Mouse (Mus musculus): ENCODE data around the gene Lmf2.

The Lmf2 gene

DNA sequence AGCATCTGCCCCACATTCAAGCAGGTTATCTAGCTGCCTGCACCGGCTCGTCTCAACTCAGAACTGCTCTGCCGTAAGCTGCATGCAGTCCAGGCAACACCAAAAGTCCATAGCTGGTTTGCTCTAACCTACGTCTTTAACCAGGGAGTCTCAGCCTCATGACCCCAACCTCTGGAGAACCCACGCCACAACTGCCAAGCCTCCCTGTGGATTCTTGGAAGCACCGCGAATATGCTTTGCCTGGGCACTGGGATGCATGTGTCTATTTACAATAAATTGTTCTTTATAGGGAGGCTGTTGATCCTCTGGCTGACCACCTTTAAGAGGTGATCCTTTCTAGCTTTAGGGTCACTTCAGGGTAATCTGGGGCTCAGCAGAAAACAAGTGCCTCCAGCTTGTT lies 17.1 kb upstream of the Lmf2 start:
- 77% methylated on average over 7 of the region's 7 CpGs for WGBS

DNA sequence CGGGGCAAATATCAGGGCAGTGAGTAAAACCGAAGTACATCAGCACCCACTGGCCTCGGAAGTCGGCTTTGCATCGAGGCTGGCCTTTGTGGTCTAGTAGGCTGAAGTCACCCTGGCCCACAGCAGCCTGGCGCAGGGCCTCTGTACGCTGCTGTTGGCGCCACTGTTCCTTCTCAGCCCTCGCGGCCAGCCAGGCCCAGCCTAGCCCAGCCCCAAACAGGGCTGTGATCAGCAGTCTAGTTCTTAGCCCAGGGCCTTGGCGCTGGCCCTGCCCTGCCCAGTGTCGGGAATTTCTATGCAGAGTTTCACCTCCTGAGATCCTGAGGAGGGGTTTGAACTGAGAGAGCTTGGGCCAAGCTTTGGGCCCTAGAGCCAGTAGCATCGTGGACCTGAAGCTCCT lies 16.6 kb upstream of the Lmf2 start:
- 83% methylated on average over 13 of the region's 13 CpGs for WGBS

DNA sequence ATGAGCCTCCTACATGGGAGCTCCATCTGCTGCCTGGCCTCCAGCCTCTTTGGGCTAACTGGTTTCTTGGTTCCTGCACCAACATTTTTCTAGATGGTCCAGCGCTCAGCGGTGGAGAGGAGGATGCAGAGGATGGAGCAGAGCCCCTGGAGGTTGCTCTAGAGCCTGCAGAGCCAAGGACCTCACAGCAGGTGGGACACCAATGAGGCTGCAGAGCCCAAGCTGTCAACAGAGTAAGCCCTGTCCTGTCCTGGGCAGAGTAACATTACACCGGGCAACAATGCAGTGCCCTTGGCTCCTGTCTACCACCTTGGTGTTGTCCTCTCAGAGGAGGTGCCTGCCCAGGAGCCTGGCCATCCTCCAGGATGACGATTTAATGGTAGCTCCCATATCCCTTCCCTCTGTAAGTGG lies 9.7 kb upstream of the Lmf2 start:
- 91% methylated on average over 4 of the region's 4 CpGs for WGBS

DNA sequence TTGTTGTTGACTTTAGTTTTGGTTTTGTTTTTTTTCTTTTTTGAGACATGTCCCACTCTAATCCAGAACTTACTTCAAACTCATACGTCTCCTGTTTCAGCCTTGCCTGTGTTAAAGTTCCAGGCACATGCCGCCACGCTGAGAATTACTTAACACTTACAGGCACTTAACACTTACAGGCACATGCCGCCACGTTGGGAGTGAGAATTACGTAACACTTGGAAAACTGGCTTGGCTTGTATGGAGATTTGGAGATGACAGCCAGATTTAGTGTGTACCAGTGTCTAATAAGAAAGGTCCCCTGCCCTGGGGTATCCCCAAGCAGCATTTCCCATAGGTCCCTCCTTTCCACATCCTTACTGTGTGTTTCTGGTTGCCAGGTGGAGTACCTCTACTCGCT lies 7.6 kb upstream of the Lmf2 start:
- WGBS: 70% methylated on average over 7 of the region's 7 CpGs

DNA sequence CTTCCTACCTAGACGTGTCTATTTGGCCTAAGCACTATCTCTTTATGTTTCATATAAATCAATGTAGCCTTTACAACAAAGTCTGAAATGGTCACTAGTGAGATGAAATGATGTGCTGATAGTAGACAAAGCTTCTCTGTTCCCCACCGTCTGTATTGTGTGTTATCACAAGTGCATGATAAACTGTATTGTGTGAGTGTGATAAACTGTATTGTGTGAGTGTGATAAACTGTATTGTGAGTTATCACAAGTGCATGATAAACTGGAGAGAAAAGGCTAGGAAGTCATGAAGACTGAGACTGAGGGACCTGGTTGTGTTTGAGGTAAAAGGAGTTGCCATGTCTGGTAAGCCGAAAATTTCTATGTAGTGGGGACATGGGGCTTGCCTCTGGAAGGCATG lies 3.3 kb upstream of the Lmf2 start:
- 86% methylated on average over 3 of the region's 3 CpGs for WGBS

DNA sequence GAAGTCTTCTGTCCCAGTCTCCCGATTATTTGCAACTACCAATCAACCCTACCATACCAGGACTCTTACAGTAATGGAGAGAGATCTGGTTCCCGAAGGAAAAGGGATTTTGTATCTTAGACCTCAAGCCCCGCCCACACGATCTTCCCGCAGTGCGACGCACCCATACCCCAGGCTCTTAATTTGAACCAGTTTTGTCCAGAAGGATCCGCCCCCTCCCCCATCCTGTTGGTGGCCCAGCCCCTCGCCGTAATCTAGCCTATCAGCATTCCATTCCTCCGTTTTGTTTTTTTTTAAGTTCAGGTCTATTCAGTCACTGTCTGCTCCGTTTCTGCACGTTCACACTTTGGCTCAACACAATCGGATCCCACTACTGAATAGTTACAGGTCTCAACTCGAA lies 913 bp upstream of the Lmf2 start:
- WGBS: under 1% methylated on average over 15 of the region's 15 CpGs

DNA sequence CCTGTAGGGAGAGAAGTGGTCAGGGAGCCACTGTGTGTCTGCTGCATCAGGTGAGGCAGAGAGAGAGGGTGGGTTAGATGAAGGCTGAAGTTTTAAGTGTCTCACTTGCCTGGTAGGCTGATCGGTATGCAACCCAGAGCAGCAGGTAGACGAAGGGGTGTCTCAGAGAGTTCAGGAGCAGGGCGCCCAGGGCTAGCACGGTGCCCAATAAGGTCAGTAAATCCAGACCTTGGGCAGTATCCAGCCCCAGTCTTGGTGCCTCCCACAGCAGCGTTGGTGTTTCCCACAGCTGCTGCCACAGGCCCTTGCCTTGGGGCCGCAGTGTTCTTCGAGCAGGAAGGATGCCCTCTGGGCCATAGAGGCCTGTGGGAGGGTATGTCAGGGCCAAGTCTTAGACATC lies 1.0 kb downstream of the Lmf2 start:
- 72% methylated on average over 7 of the region's 7 CpGs for WGBS

DNA sequence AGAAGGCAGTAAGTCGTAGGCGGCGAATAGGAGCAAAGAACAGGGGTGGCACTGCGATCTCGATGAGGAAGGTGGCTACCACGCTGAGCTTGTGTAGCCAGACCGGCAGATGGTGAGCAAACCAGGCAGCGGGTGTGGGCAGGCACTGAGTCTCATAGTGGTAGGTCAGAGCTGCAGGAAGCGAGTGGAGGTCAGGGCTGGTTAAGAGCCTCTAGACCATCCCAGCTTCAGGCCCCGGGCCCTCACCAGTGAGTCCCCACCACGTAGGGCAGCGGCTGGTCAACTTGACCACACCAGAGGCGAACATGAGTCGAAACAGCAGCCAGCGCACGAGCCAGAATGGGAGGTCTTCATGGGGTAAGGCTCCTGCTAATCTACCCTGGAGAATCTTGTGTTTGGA lies 1.6 kb downstream of the Lmf2 start:
- 92% methylated on average over 16 of the region's 16 CpGs for WGBS

DNA sequence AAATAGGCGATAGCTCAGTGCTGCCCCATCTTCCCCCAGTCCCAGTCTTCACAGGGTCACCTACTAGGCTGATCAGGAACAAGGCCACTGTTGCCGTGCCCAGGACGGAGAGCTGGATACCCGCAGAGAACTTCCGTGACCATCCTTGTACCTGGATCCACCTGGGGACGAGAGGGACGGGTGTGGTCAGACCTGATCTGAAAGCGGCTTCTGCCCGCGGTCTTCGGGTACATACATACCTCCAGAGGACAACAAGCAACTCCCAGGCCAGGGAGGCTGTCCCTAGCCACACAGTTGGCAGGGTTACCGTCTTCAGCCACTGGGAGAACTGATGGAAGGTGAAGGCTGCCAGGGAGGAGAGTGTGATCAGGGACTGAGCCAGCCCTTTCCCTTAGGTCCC lies 2.7 kb downstream of the Lmf2 start:
- WGBS: 96% methylated on average over 12 of the region's 12 CpGs

DNA sequence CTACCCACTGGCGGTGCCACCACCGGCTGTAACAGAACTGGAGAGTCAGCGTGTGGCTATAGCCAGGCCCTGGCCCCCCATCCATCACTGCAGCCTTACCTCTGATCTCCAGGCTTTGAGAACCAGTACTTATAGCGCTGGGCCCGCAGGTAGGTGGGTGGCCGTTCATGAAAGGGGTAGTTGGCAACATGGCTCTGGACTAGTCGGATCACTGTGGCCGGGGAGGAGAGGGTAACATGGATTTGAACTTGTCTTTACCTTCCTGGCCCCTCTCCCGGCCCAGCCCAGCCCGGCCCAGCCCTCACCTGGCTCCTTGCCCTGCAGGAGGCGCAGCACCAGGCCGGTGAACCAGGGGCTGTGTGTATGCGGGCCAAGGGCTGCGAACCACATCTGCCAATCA lies 3.4 kb downstream of the Lmf2 start:
- WGBS: 93% methylated on average over 14 of the region's 14 CpGs

DNA sequence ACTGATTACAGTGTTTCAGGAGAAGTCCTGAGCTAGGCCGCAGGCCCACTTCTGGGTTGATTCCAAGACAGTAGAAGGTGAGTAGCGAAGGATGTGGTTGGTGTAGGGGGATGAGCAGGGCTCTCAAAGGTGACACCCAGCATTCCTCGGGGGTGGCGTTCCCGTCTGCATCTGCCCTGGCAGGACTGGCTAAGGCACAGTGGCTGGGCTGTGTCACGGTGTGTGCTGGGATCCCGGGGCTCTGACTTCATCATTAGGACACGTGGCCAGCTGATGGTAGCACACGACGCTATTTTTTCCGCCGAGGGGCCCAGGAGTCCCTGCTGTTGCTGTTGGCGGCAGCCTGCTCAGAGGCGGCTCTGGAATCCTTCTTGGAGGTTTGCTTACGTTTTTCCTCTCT lies 4.2 kb downstream of the Lmf2 start:
- WGBS: 87% methylated on average over 15 of the region's 15 CpGs

DNA sequence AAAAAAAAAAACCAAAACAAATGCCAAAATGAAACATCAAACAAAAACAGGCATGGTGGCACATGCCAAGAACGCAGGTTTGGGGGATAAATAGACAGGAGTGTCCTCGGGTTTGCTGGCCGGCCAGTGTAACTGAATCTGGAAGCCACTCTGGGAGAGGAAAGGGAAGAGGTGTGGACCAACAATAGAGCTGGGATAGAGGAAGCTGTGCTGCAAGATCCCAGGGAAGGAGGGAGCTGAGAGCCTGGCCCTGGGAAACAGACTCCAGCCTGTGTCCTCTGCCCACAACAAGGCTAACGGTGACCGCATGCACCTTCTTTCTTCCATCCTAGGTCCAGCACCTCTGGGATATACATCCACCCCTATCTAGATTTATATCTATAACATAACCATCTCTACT lies 5.0 kb downstream of the Lmf2 start:
- WGBS: 80% methylated on average over 5 of the region's 5 CpGs

DNA sequence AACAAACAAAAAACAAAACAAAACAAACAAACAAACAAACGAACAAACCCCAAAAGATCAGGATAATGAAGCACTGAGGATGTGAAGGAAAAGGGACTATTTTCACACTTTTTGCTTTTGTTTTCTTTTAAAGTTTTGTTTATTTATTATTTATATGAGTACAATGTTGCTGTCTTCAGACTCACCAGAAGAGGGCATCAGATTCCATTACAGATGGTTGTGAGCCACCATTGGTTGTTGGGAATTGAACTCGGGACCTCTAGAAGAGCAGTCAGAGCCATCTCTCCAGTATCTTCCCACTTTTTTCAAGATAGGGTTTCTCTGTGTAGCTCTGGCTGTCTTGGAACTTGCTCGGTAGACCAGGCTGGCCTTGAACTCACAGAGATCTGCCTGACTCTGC lies 12.1 kb downstream of the Lmf2 start:
- WGBS: 90% methylated on average over 3 of the region's 3 CpGs

DNA sequence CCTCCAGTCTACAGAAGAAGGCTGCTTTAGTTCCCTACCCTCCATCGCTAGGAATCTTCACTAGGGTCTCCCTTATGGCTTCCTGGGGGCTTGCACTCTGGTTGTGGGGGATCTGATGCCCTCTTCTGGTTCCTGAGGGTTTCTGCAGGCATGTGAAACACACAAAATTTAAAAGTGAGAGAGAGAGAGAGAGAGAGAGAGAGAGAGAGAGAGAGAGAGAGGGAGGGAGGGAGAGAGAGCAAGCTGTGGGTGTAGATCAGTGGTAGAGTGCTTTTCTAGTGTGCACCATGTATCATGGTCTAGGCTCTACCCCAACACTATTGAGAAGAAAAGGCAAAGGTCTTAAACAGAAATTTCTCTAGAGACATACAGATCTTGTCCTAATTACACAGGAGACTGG lies 13.8 kb downstream of the Lmf2 start:
- WGBS: 50% methylated on average over 1 of the region's 1 CpGs

DNA sequence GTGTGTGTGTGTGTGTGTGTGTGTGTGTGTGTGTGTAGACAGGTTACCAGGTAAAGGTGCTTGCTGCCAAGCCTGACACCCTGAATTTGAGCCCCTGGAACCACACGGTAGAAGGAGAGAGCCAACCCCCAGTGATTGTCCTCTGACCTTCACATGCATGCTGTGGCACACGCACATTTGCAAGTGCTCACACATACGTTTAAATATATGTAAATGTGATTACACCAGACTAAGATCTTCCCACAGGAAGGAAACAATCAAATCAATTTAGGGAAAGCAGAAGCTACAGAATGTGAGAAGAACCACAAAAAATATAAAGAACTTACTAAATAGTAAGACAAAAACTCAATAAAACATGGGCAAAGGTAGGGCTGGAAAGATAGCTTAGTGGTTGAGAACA lies 15.3 kb downstream of the Lmf2 start:
- 75% methylated on average over 3 of the region's 3 CpGs for WGBS

DNA sequence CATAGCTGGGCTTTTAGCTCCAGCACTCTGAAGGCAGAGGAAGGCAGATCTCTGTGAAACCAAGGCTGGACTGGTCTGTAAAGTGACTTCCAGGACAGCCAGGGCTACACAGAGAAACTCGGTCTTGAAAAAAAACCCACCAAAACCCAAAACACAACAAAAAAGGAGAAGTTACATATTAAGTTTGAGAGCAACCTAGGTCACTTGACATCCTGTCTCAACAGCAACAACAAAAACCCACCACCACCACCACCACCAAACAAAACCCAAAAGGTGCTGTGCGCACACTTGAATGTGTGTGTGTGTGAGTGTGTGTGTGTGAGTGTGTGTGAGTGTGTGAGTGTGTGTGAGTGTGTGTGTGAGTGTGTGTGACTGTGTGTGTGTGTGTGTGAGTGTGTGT lies 15.8 kb downstream of the Lmf2 start:
- 85% methylated on average over 2 of the region's 2 CpGs for WGBS

DNA sequence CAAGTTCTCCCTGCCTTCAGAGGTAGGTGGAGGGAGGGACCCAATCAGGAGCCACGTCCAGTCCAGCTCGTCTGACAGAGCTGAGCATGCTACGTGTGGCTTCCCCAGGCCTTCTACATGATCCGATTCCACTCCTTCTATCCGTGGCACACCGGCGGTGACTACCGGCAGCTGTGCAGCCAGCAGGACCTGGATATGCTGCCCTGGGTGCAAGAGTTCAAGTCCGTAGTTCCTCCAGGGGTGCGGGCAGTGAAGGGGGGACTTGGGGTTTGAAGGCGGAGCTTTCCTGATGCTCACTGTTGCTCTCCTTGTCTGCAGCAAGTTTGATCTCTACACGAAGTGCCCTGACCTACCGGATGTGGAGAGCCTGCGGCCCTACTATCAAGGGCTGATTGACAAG lies 19.0 kb downstream of the Lmf2 start:
- WGBS: 88% methylated on average over 14 of the region's 14 CpGs

DNA sequence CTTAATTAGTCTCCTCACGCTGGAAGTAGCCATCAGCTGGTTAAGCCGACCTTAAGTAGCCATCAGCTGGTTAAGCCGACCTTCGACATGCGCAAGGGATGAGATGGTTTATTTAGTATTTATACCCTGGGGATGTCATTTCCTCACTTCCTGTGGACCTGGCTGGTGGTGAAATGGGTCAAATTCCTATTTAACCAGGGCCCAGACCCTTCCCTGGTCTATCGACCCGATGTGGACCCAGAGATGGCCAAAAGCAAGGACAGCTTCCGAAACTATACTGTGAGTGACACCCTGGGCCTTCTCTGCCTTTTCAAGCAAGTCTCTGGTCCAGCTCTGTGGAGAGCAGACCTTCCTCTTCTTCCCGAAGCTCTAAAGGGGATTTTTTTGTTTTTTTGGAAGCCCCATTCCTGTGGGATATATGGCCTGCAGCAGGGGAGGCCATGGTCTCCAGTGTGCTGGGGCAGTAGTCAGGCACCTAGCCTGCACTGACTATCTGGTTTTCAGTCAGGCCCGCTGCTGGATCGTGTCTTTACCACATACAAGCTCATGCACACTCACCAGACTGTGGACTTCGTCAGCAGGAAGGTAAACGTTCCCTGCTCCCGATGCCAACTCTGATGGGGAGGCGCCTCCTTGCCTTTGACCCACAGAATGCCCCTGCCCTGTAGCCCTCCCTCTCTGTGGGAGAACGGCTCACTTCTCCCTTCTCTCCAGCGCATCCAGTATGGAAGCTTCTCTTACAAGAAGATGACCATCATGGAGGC lies 20.5 kb downstream of the Lmf2 start:
- WGBS: 85% methylated on average over 17 of the region's 17 CpGs

DNA sequence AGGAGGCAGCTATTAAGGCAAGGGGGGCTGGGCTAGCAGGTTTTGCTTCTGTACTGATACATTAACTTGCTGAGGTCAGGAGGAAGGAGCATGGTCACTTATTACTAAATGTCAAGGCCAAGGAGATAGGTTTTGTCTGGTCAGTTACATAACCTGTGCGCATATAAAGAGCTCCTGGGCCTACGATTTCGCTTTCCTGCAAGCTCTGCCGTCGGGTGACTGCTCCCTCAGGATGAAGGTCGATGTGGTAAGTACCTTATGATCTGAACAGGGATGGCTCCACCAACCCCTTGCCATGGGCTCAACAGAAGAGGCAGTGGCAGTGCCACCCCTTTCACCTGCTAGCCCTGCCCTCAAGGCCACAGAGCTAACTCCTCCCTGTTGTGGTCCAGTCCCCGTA lies 21.2 kb downstream of the Lmf2 start, which contains the start of gene Miox:
Miox (plus strand) TSS at position 128 of the 400 bp plus-strand sequence.
- 93% methylated on average over 7 of the region's 7 CpGs for WGBS

DNA sequence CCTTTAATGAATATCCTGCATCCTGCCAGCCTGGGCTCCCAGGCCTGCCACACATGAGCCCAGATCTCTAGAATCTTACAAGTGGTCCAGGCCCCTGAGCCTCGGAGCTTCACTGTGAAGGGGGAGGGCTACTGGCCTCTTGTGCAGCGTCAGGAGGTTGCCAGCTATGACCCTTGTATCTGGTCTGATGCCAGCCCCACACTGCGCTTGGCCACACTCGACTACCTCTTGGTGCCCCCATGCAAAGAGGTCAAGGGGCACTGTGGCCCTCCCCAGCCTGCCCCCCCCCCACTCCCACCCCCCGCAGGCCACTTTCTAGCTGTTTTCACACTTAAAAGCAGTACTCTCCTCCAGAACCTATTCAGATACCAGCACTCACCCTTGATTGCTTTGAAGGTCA lies 29.0 kb downstream of the Lmf2 start:
- 62% methylated on average over 5 of the region's 5 CpGs for WGBS

DNA sequence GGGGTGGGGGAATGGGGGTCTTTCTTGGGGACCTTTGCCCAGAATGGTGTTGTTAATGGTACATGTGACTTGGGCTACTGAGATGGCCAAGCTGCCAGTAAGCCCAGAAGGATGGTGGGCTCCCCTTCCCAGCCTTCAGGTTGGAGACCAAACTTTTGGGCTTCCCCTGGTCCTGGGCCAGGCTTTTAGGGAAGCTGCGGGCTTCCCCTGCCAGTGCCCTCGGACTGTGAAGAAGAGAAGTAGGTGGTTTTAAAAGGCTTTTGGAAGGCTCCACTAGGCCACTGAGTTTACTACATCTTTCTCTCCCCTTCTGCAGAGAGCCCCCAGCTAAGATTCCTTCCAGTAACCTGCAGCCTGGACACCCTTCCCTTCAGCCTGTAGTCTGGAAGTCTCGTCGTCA lies 31.8 kb downstream of the Lmf2 start:
- WGBS: 85% methylated on average over 4 of the region's 4 CpGs

DNA sequence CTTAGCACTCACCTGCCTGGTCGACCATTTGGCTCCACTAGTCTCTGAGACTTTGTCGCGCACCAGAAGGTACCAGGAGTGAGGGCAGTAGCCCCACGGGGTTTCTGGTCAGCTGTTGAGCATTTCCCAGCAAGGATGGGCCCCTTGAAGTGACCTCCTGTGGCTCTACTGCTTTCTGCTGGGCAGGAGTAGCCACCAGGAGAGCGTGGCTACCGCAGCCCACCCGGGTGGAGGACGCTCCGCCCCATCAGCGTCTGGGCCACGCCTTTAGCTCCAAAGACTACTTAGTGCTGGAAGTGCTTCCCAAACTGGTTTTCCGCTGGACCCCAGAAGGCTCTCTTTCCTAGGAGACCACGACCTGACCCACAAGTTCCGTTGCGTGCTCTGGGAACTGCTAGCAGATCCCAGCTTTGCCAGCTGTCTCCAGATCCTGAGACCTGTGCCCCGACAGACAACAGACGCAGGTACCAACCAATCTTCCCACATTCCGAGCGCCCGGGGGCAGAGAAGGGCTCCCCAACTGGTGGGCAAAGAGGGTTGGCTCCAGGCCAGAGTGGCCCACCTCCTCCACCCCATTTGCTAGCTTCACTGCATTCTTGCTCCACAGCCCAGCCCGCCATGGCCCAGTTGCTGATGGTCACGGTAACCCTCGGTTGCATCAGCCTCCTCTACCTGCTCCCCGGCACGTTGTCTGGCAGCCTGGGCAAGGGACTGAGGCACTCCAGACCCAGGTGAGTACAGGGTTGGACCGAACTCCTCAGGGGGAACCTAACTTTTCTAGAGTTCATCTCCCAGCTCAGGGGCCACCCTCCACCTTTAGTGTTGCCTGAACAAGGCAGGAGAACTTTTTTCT lies 32.6 kb downstream of the Lmf2 start, which contains the start of gene Adm2:
Adm2 (plus strand) TSS at position 51 of the 853 bp plus-strand sequence.
- 13% methylated on average over 26 of the region's 26 CpGs for WGBS

DNA sequence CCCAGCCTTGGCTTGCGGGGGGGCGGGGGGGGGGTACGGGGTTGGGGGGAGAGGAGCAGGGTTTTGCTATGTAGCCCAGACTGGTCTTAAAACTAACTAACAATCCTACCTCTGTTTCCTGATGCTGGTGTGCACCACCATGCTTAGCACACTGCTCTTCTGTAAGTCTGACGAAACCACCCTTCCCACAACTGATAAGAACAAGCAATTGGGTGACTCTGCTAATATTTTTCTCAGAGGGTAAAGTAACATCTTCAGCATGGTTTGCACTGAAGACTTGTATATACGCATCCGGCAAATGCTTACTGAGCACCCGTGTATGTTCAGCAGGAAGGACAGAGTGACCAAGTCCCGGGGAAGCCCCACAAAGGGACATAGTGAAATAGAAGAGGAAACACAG lies 34.2 kb downstream of the Lmf2 start:
- WGBS: 76% methylated on average over 8 of the region's 8 CpGs

Data from cerebral cortex, adult 2 months (tissue).